Mouse (Mus musculus): ENCODE data around the gene Krt28.

The Krt28 gene

GRCm38 (mm10) chr11:99366791-99367190 is 7.9 kb downstream of the Krt28 start:
- DNase-seq (ENCODE audit: low spot score in 2 of 2): no peak

- DNase-seq (ENCODE audit: low spot score in 2 of 2): no peak
Observed at GRCm38 (mm10) chr11:99364412-99364811, 10.3 kb downstream of the Krt28 start.

- no peak for DNase-seq (ENCODE audit: low spot score in 2 of 2)
Observed at GRCm38 (mm10) chr11:99361423-99361822, 13.3 kb downstream of the Krt28 start.

GRCm38 (mm10) chr11:99351004-99351403 is 23.7 kb downstream of the Krt28 start, which contains the start of gene Krt27:
TSS of gene Krt27 (minus strand) at chr11:99351104.
- DNase-seq (ENCODE audit: low spot score in 2 of 2): no peak

- DNase-seq (ENCODE audit: low spot score in 2 of 2): no peak
Observed at GRCm38 (mm10) chr11:99339299-99339847, 35.3 kb downstream of the Krt28 start.

GRCm38 (mm10) chr11:99337866-99338265 is 36.8 kb downstream of the Krt28 start, which contains the start of gene Krt26:
TSS of gene Krt26 (minus strand) at chr11:99337966.
- DNase-seq (ENCODE audit: low spot score in 2 of 2): no peak

GRCm38 (mm10) chr11:99333426-99333825 is 41.3 kb downstream of the Krt28 start:
- no peak for DNase-seq (ENCODE audit: low spot score in 2 of 2)

GRCm38 (mm10) chr11:99329655-99330054 is 45.0 kb downstream of the Krt28 start:
- DNase-seq (ENCODE audit: low spot score in 2 of 2): peak in 1 of 2 experiments; percentile 32

GRCm38 (mm10) chr11:99322851-99323250 is 51.9 kb downstream of the Krt28 start, which contains the start of gene Krt25:
TSS of gene Krt25 (minus strand) at chr11:99322951.
- DNase-seq (ENCODE audit: low spot score in 2 of 2): no peak

GRCm38 (mm10) chr11:99321094-99321493 is 53.6 kb downstream of the Krt28 start:
- no peak for DNase-seq (ENCODE audit: low spot score in 2 of 2)

- no peak for DNase-seq (ENCODE audit: low spot score in 2 of 2)
Observed at GRCm38 (mm10) chr11:99319127-99319526, 55.6 kb downstream of the Krt28 start.

- DNase-seq (ENCODE audit: low spot score in 2 of 2): no peak
Observed at GRCm38 (mm10) chr11:99316543-99316942, 58.2 kb downstream of the Krt28 start.

Measured in urinary bladder, postnatal 36 days (tissue).